Mouse (Mus musculus) CD4-positive, CD25-positive, alpha-beta regulatory T cell, adult 2 months (primary cell): ENCODE results near the gene Dzip1.

ENCODE experiments used
- DNase-seq: peaks from one replicate; pipeline ENCODE4 v3.0.0-alpha.2; 2012; ENCODE audit warnings: low read depth, low spot score

Dzip1 gene

DNA sequence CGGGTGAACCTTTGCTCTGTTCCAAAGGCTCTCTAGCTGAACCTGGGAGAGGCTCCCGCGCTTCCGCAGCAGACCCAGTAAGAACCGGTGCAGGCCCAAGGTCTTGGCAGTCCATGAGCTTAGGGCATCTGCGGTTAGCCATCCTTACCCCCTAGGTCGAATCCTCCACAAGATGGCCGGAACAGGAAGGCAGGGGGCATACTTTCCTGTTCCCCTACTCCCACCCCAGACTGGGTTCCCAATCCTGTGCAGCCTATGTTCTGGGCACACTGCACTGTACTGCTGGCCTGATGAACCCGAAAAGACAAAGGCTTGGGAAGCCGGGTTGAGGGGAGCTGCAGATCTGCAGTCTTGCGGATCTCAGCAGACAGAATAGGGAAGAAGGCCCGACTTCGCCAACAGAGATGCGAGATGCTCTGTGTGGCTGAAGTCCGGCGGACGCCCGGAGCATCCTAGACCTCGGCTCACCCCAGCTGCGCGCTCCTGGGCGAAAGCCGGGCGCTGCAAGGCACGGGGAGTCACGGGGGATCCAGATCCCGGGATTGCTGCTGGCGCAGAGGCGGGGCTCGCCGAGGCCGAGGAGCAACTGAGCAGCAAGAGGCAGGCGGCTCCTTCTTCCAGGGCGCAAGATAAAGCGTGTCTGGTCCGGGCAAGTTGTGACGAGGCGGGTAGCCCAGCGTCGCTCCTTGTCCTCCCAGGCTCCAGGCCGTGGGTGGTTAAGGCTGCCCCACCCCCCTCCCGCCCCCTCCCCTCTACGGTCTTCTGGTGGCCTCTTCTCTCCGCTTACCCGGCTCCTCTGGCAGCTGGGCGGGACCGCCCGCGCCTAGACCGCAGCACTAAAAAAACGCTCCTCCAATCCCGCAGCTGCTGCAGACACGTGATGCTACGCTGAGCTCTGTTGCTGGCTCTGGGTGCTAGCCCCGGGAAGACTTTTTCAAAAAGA, at the start of gene Dzip1:
Dzip1 (minus strand) TSS at position 788 of the 943 bp plus-strand sequence.
- DNase-seq: peak; percentile 83

DNA sequence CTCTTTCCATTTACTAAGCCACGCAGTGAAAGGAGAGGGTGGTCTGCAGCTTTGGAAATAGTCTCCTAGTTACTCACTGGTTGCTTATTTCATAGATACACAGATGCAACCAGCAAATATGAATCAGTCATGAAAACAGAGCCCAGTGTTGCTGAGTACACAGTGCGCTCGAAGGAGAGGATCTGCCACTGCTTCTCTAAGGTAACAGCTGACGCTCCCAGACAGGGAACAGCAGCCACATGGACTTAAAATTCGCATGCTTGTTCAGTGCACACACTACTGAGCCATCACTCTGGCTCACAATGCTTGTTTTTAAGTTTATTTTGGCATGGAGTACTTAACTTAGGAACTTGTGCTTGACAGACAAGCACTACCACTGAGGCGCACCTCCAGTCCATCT, 47.0 kb upstream of the Dzip1 start:
- DNase-seq: no peak

DNA sequence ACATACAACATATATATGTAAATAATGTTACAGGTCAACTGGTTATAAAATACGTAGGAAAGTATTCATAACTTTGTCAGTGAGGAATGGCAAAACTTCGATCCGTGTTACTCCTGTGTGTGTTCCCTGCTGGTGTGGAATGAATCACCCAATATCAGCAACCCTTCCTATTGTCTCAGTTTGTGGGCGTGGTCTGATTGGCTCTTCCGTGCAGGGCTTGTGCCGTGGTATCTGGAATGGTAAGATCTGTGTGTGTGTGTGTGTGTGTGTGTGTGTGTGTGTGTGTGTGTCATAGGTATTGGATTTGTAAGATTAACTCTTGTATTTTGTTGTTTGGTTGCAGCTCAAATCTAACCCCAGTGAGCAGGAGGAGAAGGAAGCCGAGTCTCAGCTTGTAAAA, 42.4 kb upstream of the Dzip1 start:
- DNase-seq: no peak

DNA sequence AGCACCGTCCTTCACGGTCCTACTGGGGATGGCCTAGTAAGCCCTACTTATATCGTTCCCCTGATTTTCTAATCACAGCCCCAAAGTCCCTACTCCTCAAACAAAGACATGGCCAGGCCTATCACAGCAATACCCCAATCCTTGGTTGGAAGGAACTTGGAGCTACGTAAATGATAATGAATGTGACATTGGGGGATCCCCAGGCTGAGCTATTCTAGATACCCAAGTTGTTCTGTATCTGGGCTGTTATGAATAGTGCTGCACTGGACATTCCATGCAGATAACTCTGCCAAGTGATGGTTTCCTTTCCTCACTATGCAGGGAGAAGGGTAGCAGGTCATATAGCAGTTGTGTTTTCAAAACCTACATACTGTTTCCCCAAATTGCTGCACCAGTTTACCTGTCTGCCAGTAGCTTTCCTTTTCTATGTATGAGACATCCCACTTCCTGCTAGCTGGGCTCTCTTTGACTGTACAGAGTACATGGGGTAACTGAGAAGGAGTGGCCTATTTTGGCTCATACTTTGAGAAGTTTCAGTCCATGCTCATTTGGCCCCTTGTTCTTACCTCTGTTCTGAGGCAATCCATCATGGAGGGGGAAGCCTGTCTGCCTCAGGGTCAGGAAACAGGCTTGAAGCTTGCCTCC, 40.2 kb upstream of the Dzip1 start:
- peak; percentile 30 for DNase-seq

DNA sequence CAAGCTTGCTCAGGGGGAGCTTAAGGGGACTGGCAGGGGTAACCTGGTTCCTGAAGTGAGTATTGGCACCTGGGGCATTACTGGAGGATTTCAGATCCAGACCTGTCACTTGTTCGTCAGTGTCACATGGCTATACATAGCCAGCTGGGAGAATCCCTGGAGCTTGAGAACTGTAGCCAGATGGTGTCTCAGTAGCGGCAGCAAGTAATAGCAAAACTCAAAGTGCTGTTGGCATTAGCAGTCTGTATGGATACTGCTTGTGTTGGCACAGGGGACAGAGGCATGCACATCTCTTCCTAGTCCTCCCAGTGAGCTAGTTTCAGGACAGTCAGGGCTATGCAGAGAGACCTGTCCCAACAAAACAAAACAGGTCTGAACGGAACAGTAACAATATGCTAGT, 32.8 kb upstream of the Dzip1 start:
- no peak for DNase-seq

DNA sequence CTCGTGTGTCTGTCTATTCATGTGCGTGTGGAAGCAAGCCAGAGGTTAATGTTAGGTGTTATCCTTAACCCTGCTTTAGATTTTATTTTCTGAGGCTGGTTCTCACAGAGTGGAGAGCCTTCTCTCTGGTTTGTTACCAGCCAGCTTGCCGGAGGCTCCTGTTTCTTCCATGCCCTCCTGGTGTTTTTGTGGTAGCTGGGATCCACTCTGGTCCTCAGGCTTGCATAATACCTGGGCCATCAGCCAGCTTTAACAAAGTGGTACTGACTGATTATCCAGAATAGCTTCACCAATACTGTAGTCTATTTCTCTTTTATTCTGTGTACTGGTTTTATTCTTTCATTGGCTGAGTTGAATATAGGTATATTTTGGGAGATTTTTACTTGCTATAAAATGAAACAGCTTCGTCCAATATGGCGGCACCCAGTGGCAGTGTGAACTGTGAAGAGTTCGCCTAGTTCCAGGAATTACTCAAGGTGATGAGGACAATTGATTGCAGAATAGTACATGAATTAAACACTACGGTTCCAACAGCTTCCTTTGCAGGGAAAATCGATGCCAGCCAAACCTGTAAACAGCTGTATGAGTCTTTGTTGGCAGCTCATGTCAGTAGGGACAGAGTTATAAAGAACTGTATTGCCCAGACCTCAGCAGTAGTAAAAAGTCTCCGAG, 26.8 kb upstream of the Dzip1 start:
- DNase-seq: no peak

DNA sequence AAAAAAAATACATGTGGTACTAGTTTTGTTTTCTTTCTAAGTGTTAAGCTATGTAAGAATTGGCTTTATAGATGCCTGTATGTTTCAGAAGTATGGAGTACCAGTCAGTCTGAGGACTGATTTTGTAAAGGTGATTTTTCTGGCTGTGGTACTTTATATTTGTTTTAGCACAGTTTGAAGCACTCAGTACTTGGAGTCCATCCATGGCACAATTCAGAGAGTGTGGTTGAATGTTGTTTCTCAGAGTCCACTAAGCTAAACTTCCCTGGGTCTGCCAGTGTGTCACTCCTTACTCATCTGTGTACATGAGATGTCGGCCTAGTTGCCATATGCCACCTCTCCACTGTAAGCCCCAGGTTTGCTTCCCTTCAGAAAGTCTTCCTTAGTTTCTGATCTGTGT, 23.6 kb upstream of the Dzip1 start:
- no peak for DNase-seq

DNA sequence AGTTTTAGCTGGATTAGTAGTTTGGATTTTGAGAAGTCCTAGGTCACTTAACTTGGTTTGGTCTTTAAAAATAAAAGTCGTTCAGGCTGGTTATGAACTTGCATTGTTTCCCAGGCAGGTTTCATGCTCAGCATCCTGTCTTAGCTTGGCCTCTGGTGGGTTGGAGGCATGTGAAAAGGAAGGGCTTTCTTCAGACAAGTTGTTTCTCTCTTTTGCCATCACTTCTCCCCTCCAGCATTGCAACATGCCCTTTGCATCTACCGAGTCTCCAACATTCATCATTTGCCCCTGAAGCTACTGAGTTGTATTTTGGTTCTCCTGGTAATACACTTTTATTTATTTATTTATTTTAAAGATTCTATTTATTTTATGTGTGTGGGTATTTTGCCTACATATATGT, 19.4 kb upstream of the Dzip1 start:
- no peak for DNase-seq

DNA sequence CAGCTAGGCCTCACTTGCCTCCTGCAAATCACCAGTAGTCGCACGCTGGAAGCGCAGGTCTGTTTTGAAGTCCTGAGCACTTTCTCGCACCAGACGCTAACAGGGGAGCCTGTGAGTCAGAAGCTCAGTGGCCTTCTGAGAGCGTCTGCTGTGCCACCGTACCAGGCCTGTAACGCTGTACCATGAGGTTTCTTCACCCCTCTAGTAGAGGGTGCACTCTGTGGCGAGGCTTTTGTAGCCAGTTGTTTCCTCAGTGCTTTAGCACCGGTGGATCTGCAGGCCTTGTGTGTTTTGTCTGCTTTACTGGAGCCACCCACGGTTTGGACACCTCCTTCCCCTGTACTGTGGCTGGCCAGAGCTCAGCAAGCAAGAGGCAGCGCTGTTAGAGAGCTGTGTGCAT, 16.8 kb upstream of the Dzip1 start:
- DNase-seq: peak; percentile 44

DNA sequence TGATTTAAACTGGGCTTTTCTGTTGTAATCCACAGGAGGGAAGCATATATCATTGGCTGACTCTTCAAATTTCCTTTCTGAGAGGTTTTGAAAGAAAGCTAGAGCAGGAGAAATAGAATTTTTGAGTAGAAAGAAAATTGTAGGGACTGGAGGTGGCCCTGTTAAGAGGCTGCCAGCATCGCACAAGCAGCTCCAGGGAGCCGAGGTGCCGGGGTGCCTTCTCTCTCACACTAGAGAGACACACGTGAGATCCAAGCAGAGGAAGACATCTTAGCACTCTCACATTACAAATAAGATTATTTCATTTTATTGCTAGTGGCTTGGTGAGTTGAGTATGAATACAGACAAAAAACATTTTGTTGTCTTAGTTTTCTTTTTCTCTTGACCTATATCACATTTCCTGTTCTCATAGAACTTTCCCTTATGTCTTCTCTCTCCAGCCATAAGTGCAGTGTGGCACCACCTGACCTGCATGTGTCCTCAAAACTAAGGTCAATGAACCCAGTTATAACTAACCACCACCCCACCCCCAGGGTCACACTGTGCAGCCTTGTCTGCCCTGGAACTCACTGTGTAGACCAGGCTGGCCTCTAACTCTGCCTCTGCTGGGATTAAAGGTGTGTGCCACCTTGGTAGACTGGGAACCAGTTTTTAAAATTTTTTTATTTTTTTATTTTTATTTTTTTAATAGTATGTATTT, 15.7 kb upstream of the Dzip1 start:
- DNase-seq: peak; percentile 50

DNA sequence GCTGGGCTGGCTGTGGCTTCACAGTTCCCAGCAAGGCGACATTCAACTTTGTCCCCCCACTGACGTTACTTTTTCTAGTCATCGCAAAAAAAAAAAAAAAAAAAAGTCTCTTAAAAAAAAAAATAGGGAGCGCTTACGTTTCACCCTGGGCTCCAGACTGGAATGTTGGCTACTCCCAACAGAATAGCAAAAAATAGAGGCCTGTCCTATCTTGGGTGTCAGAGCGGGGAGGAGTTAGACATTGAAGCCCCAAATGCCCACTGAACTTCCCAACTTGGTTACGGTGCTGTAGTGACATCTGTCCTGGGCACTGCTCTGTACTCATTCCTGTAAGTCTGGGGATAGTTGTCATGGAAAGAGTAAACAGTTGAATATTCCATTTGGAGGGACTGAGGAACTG, 13.3 kb upstream of the Dzip1 start:
- no peak for DNase-seq

DNA sequence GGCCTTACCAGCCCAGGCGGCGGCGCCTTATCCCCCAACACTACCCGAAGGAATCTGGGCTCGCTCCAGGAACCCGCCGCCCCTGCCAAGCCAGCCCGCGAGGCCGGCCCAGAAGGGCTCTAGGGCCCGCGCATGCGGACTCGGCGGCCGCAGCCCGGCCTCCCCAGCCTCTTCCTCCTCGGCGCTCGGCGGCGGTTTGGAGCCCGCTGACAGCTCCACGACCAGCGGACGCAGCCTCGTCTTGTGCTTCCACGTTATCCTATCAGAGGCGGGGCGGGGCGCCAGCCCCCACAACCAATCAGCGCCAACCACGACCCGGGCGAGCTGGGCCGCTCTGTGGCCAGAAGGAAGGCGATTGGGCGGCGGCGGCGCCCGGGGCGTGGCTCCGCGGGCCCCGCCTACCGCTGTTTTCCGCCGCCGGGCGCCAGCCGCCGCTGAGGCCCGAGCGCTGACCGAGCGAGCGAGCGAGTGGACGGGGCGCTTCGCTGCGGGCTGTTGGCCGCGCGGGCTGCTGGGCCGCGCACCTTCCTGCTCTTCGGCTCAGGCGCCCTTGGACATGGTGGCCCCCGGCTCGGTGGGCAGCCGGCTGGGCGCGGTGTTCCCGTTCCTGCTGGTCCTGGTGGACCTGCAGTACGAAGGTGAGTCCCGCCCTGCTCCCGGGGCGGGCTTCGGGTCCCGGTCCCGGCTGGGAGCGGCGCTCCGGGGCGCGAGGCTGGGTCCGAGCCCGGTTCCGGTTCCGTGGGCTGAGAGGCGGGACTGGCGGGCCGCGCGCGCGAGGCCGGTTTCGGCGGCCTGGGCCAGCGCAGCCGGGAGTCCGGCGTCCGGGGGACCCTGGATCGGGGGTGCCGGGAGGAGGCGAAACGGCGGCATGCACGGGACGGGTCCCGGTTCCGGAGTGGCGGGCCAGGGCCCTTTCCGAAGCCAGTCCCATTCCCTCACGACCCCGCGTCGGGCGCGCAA, 12.6 kb upstream of the Dzip1 start, which contains the start of gene Dnajc3:
Dnajc3 (plus strand) TSS at position 444 of the 960 bp plus-strand sequence.
- peak; percentile 98 for DNase-seq

DNA sequence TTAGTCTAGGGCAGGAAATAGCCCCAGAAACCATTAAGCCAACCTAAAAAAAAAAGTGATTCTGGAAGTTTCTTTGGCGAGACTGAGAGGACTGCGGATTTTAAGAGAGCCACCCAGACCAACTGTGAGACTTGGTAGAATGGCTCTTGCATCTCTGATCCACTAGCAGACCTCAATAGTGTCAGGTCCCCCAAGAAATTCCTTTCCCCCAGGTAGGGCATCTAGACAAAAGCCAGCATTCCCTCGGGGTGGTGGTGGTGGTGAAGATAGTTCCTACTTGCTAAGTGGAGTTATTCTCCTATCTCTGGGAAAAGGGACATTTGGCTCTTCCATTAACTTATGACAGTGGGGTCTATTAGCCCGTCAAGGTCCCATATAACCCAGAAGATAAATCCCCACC, 11.7 kb upstream of the Dzip1 start:
- DNase-seq: no peak

DNA sequence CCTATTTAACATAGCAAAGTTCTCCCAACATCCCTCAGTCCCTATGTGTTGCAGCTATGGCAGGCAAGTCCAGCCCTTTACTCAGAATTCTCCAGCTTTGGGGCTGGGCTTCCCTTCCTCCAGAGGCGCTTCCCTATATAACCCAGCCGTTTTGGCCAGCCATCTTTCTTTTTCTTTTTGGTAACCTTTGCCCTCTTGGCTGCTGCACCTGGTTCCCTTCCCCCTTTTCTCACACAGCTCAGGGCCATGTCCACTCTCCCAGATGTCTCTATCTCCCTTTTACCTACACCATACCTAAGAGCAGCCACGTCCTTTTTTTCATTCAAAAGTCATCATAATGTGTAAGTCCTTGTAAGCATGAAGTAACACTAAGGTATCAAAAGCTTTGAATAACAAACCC, 11.0 kb upstream of the Dzip1 start:
- no peak for DNase-seq

DNA sequence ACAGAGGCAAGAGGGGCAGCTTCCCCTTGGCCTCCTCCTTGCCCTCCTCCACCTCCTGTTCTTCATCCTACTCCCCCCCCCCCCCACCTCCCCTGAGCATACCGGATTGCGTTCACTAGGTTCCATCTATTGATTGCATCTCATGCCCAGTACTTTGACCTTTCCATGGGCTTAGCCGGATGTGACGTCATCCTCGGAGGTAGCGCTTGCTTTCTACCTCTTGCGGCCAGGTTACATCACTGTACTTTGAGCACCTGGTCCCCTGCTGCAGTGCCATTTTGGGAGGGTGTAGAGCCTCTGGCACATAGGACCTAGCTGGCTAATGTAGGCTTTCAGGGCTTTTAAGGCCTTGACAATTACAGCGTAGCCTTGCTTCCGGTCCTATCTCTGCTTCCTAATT, 9.4 kb upstream of the Dzip1 start:
- DNase-seq: no peak

DNA sequence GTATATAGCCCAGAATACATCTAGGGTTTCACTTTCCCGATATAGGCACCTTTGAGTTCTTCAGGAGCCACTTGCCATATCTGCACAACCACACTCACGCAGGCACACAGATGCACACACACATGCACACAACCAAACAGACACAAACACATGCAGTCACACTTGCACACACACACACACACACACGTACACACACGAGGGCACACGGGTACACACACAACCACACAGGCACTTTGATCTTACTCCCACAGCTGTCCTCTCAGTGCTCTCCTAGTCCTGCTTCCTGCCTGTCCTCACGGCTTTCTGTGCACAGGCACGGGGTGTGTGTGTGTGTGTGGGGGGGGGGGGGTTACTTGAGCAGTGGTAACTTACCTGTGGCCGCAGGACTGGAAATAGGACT, 7.7 kb upstream of the Dzip1 start:
- peak; percentile 69 for DNase-seq

DNA sequence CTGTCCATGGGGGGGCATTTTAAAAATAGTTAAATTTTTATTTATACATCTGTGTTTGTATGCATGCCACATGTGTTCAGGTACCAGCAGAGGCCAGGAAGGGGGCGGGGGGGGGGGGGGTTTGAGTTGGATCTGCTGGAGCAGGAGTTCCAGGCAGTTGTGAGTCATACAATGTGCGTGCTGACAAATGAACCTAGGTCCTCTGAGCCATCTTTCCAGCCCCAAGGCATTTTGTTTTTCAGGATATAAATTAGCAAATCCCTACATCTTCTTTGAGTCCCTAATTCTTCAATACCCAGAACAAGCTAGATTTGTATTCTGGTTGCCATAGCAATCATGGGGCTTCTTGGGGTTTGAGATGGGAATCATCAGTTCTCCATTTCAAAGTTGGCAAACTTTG, 5.9 kb upstream of the Dzip1 start:
- DNase-seq: no peak

DNA sequence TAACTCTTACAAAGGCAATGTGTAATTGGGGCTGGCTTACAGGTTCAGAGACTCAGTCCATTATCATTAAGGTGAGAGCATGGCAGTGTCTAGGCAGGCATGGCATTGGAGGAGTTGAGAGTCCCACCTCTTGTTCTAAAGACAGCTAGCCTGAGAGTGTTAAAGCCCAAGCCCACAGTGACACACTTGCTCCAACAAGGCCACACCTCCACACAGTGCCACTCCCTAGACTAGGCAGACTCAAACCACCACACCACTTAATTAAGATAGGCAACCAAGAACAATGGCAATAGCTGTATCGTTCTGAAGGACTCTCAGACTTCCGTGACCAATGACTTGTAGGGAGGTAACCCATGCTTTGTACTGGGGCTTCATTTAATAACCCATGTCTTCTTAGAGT, 5.5 kb upstream of the Dzip1 start:
- DNase-seq: no peak

DNA sequence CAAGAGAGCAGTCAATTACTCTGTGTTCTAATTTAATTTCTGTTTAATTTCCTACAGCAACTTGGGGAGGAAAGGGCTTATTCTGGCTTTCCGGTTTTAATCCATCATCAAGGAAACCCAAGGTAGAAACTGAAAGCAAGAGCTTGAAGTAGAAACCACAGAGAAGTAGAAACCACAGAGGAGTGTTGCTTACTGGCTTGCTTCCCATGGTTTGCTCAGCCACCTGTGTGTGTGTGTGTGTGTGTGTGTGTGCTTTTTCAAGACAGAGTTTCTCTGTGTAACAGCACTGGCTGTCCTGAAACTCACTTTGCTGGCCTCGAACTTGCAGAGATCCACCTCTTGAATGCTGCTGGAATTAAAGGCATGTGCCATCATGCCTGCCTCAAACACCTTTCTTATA, 4.5 kb upstream of the Dzip1 start:
- DNase-seq: peak; percentile 84

DNA sequence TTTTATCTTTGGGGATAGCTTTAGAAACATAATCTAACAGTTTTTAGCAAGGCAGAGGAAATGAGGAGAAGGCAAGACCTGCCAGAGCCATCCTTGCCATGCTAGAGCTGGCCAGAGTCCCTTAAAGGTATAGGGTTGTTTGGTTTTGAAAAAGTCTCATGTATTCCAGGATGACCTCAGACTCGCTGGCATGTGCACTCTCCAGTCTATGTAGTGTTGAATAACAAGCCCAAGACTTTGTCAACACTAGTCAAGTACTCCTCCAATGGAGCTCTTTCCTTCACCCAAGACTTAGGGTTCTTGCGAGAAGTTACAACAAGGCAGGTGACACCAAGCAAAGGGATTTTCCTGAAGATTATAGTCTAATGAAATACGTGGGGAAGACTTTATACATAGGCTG, 3.3 kb upstream of the Dzip1 start:
- DNase-seq: no peak
